Mouse (Mus musculus) megakaryocyte-erythroid progenitor cell, adult 5-6 weeks (primary cell): ENCODE results near the gene Tspear. TPM values are rescaled to one million over a fixed set of nuclear protein-coding genes. Genes with fewer than 3 reads are reported as not detected.

Experiments used
- ATAC-seq: replicated peaks from 2 replicates; pipeline ENCODE4 v1.8.0; 2016; ENCODE audit warnings: mild to moderate bottlenecking, inconsistent platforms; ENCODE audit not compliant: severe bottlenecking, poor library complexity, low FRiP score, low TSS enrichment
- total RNA-seq, 2 experiments: library from RNA; stranded (forward) in 1 of 2; stranded (reverse) in 1 of 2; fragments of 200-1000, 215-1000 nt in 1 of 2; fragments of >200 nt in 1 of 2; fragmentation: Nextera tagmentation in 1 of 2; gene quantifications; 2 replicates each; pipeline ENCODE4 v1.2.3; 2014 to 2017

Gene Tspear
- total RNA-seq, 2 experiments from 2014 or later = 0.22 TPM; not detected in 1

GRCm38 (mm10) chr10:77846961-77847360, 160.6 kb downstream of the Tspear start:
- no peak for ATAC-seq

GRCm38 (mm10) chr10:77847538-77847937, 161.2 kb downstream of the Tspear start:
- ATAC-seq = no peak

GRCm38 (mm10) chr10:77852559-77852958, 166.2 kb downstream of the Tspear start, which contains the start of gene Gm10318:
Gene Gm10318, plus strand, starts transcription at chr10:77852859.
- ATAC-seq = no peak

- ATAC-seq = no peak
Observed at GRCm38 (mm10) chr10:77861675-77862074, 175.3 kb downstream of the Tspear start, which contains the start of gene Gm3285. Gene Gm3285, plus strand, starts transcription at chr10:77861975.

- peak; percentile 99 for ATAC-seq
Observed at GRCm38 (mm10) chr10:77864067-77864761, 177.8 kb downstream of the Tspear start.

- no peak for ATAC-seq
Observed at GRCm38 (mm10) chr10:77864762-77865143, 178.4 kb downstream of the Tspear start.

GRCm38 (mm10) chr10:77867546-77867945, 181.2 kb downstream of the Tspear start:
- ATAC-seq = no peak

GRCm38 (mm10) chr10:77869651-77870050, 183.3 kb downstream of the Tspear start:
- ATAC-seq = no peak

GRCm38 (mm10) chr10:77878985-77879384, 192.6 kb downstream of the Tspear start:
- no peak for ATAC-seq

GRCm38 (mm10) chr10:77880305-77880704, 193.9 kb downstream of the Tspear start:
- no peak for ATAC-seq

GRCm38 (mm10) chr10:77882553-77882952, 196.2 kb downstream of the Tspear start:
- no peak for ATAC-seq

- ATAC-seq = no peak
Observed at GRCm38 (mm10) chr10:77886007-77886747, 199.8 kb downstream of the Tspear start.

GRCm38 (mm10) chr10:77890987-77891565, 204.7 kb downstream of the Tspear start:
- ATAC-seq = no peak

GRCm38 (mm10) chr10:77895562-77895961, 209.2 kb downstream of the Tspear start:
- ATAC-seq = no peak

GRCm38 (mm10) chr10:77900126-77900525, 213.8 kb downstream of the Tspear start:
- ATAC-seq = no peak

GRCm38 (mm10) chr10:77900903-77901818, 214.8 kb downstream of the Tspear start:
- ATAC-seq = no peak

- ATAC-seq = no peak
Observed at GRCm38 (mm10) chr10:77901871-77902210, 215.5 kb downstream of the Tspear start.

GRCm38 (mm10) chr10:77902211-77902893, 216.0 kb downstream of the Tspear start, which contains the start of gene Lrrc3:
Gene Lrrc3, minus strand, starts transcription at chr10:77902536.
- ATAC-seq = peak; percentile 41; the same call in 1 of the 2 replicates
